Mouse (Mus musculus): ENCODE measurements around the gene Hoxc5. TPM values are rescaled to one million over a fixed set of nuclear protein-coding genes. Genes with fewer than 3 reads are reported as not detected.

The Hoxc5 gene
- polyA plus RNA-seq, 2 experiments, result 0.06 TPM; not detected in 1

GRCm38 (mm10) chr15:103018636-103019035 lies 51.4 kb downstream of the Hoxc5 start, which contains the start of gene Hoxc4:
Hoxc4 (plus strand) TSS chr15:103018934.
- H3K9ac ChIP-seq (replicated peaks), result no peak within 1 kb of the TSS
- 24% methylated on average over 9 of the region's 9 CpGs for WGBS (ENCODE audit: insufficient replicate concordance)
- ATAC-seq (ENCODE audit: insufficient read depth) (no peak), DNase-seq (ENCODE audit: low read depth in 3 of 3, low spot score in 3 of 3) (no peak)
- H3K4me2 ChIP-seq (ENCODE audit: low read depth), result no peak within 1 kb of the TSS
- no peaks in the 10 kb centered on the region for H3K9me3 ChIP-seq (ENCODE audit: control insufficient read depth, low read length)
- H3K4me3 ChIP-seq (ENCODE audit: insufficient read depth in 1 of 2, low read depth in 2 of 2, low read length in 2 of 2), result no peak within 1 kb of the TSS
- TF ChIP-seq EP300 (IDR thresholded peaks at IDR 0.05; ENCODE audit: low read depth), result no peak
- TF ChIP-seq CTCF (IDR thresholded peaks at IDR 0.05; ENCODE audit: low read depth), result no peak
- no peaks in the 10 kb centered on the region for H3K4me1 ChIP-seq (replicated peaks; ENCODE audit: control insufficient read depth in 2 of 2, insufficient read depth in 2 of 2, low read length in 1 of 2)
- no peaks in the 10 kb centered on the region for H3K36me3 ChIP-seq (replicated peaks; ENCODE audit: control insufficient read depth, insufficient read depth, low read depth)
- peaks cover 90% of the 10 kb centered on the region for H3K27me3 ChIP-seq (ENCODE audit: control insufficient read depth, insufficient read depth, low read length)
- no peak within 1 kb of the TSS for H3K27ac ChIP-seq

GRCm38 (mm10) chr15:103020899-103021418 lies 53.7 kb downstream of the Hoxc5 start:
- no peaks in the 10 kb centered on the region for H3K36me3 ChIP-seq (replicated peaks; ENCODE audit: control insufficient read depth, insufficient read depth, low read depth)
- ATAC-seq (ENCODE audit: insufficient read depth) (no peak), DNase-seq (ENCODE audit: low read depth in 3 of 3, low spot score in 3 of 3) (no peak)
- TF ChIP-seq CTCF (IDR thresholded peaks at IDR 0.05; ENCODE audit: low read depth) (no peak), EP300 (IDR thresholded peaks at IDR 0.05; ENCODE audit: low read depth) (no peak)
- no peak overlapping the region for H3K4me3 ChIP-seq (ENCODE audit: insufficient read depth in 1 of 2, low read depth in 2 of 2, low read length in 2 of 2)
- no peaks in the 10 kb centered on the region for H3K4me1 ChIP-seq (replicated peaks; ENCODE audit: control insufficient read depth in 2 of 2, insufficient read depth in 2 of 2, low read length in 1 of 2)
- no peaks in the 10 kb centered on the region for H3K9me3 ChIP-seq (ENCODE audit: control insufficient read depth, low read length)
- no peak overlapping the region for H3K4me2 ChIP-seq (ENCODE audit: low read depth)
- H3K27ac ChIP-seq, result no peak overlapping the region
- no peak overlapping the region for H3K9ac ChIP-seq (replicated peaks)
- 6% methylated on average over 8 of the region's 8 CpGs for WGBS (ENCODE audit: insufficient replicate concordance)
- H3K27me3 ChIP-seq (ENCODE audit: control insufficient read depth, insufficient read depth, low read length), result peaks cover 85% of the 10 kb centered on the region

GRCm38 (mm10) chr15:103021544-103021943 lies 54.3 kb downstream of the Hoxc5 start:
- H3K4me1 ChIP-seq (replicated peaks; ENCODE audit: control insufficient read depth in 2 of 2, insufficient read depth in 2 of 2, low read length in 1 of 2), result no peaks in the 10 kb centered on the region
- no peak overlapping the region for H3K27ac ChIP-seq
- no peak for TF ChIP-seq EP300 (IDR thresholded peaks at IDR 0.05; ENCODE audit: low read depth)
- no peak for TF ChIP-seq CTCF (IDR thresholded peaks at IDR 0.05; ENCODE audit: low read depth)
- no peaks in the 10 kb centered on the region for H3K9me3 ChIP-seq (ENCODE audit: control insufficient read depth, low read length)
- DNase-seq (ENCODE audit: low read depth in 3 of 3, low spot score in 3 of 3), result no peak
- no peaks in the 10 kb centered on the region for H3K36me3 ChIP-seq (replicated peaks; ENCODE audit: control insufficient read depth, insufficient read depth, low read depth)
- H3K9ac ChIP-seq (replicated peaks), result no peak overlapping the region
- no peak overlapping the region for H3K4me3 ChIP-seq (ENCODE audit: insufficient read depth in 1 of 2, low read depth in 2 of 2, low read length in 2 of 2)
- ATAC-seq (ENCODE audit: insufficient read depth), result no peak
- 9% methylated on average over 8 of the region's 8 CpGs for WGBS (ENCODE audit: insufficient replicate concordance)
- peaks cover 85% of the 10 kb centered on the region for H3K27me3 ChIP-seq (ENCODE audit: control insufficient read depth, insufficient read depth, low read length)
- H3K4me2 ChIP-seq (ENCODE audit: low read depth), result no peak overlapping the region

- Histone ChIP-seq H3K9ac (replicated peaks) (no peak overlapping the region), H3K4me3 (ENCODE audit: insufficient read depth in 1 of 2, low read depth in 2 of 2, low read length in 2 of 2) (no peak overlapping the region), H3K4me2 (ENCODE audit: low read depth) (no peak overlapping the region), H3K4me1 (replicated peaks; ENCODE audit: control insufficient read depth in 2 of 2, insufficient read depth in 2 of 2, low read length in 1 of 2) (no peaks in the 10 kb centered on the region), H3K27me3 (ENCODE audit: control insufficient read depth, insufficient read depth, low read length) (peaks cover 87% of the 10 kb centered on the region), H3K27ac (no peak overlapping the region), H3K36me3 (replicated peaks; ENCODE audit: control insufficient read depth, insufficient read depth, low read depth) (no peaks in the 10 kb centered on the region), H3K9me3 (ENCODE audit: control insufficient read depth, low read length) (no peaks in the 10 kb centered on the region)
- TF ChIP-seq EP300 (IDR thresholded peaks at IDR 0.05; ENCODE audit: low read depth) (no peak), CTCF (IDR thresholded peaks at IDR 0.05; ENCODE audit: low read depth) (no peak)
- ATAC-seq (ENCODE audit: insufficient read depth) (no peak), DNase-seq (ENCODE audit: low read depth in 3 of 3, low spot score in 3 of 3) (no peak)
- WGBS (ENCODE audit: insufficient replicate concordance), result 4% methylated on average over 2 of the region's 2 CpGs
These were observed 56.9 kb downstream of the Hoxc5 start for GRCm38 (mm10) chr15:103024131-103024530.

GRCm38 (mm10) chr15:103027266-103028235 lies 60.3 kb downstream of the Hoxc5 start:
- DNase-seq (ENCODE audit: low read depth in 3 of 3, low spot score in 3 of 3), result no peak

More at GRCm38 (mm10) chr15:103027266-103028235, 60.3 kb downstream of the Hoxc5 start:
- Histone ChIP-seq H3K27me3 (ENCODE audit: control insufficient read depth, insufficient read depth, low read length) (peaks cover 77% of the 10 kb centered on the region), H3K9me3 (ENCODE audit: control insufficient read depth, low read length) (no peaks in the 10 kb centered on the region), H3K4me3 (ENCODE audit: insufficient read depth in 1 of 2, low read depth in 2 of 2, low read length in 2 of 2) (no peak overlapping the region), H3K36me3 (replicated peaks; ENCODE audit: control insufficient read depth, insufficient read depth, low read depth) (no peaks in the 10 kb centered on the region), H3K4me2 (ENCODE audit: low read depth) (no peak overlapping the region), H3K9ac (replicated peaks) (no peak overlapping the region), H3K27ac (no peak overlapping the region), H3K4me1 (replicated peaks; ENCODE audit: control insufficient read depth in 2 of 2, insufficient read depth in 2 of 2, low read length in 1 of 2) (no peaks in the 10 kb centered on the region)
- no peak for ATAC-seq (ENCODE audit: insufficient read depth)
- WGBS (ENCODE audit: insufficient replicate concordance), result 4% methylated on average over 43 of the region's 43 CpGs
- TF ChIP-seq CTCF (IDR thresholded peaks at IDR 0.05; ENCODE audit: low read depth) (no peak), EP300 (IDR thresholded peaks at IDR 0.05; ENCODE audit: low read depth) (no peak)
